ENCODE assay signal across 7 mouse cellular contexts in the genomic region with DNA sequence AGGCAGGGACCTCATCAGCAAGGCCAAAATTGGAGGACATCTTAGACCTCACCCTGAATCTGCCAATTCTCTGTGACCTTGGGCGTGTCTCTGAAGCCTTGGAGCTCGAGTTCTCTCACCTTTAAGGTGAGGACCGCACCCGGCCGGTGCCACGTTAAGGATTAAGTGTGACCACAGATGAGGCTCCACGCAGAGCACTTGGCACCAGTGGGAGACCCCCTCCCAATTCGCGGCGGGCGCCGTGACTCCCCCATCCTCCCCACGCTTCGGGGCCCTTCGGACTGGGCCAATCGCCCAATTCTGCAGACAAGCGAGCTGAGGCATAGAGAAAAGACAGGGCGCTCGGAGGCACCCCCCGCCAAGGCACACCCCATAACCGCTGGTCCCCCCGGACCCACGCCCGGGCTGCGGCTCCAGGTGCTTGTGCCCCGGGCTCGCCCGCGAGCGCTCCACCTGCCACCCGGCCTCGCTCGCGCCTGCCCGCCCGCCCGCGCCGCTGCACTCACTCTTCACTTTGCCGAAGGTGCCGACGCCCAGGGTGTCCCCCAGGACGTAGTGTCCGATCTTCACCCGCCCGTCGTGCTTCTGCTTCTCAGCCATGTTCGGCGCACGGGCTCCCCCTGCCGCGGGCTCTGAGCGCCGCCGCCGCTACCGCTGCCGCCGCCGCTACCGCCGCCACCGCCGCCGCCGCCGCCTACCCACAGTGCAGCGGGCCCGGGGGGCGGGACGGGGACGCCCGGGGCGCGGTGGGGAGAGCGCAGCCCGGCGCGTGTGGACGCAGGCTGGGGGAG. TPM values are rescaled to one million over a fixed set of nuclear protein-coding genes. Genes with fewer than 3 reads are reported as not detected.
DNase-seq lines count a peak whose midpoint lies in the region; ATAC-seq lines count a peak whose summit lies in the region.

A gene (minus strand): TSS at position 692 of the 791 bp plus-strand sequence.

- H3K9me3 ChIP-seq in forebrain, embryonic 11.5 days (ENCODE audit: control insufficient read depth, low read length) = no peaks in the 10 kb centered on the region
- H3K9me3 ChIP-seq in heart, embryonic 15.5 days (replicated peaks) = no peaks in the 10 kb centered on the region
- no peaks in the 10 kb centered on the region for H3K9me3 ChIP-seq in liver, embryonic 12.5 days (replicated peaks)

- WGBS in forebrain, embryonic 11.5 days = 1% methylated on average over 77 of the region's 80 CpGs
- WGBS in heart, embryonic 15.5 days = under 1% methylated on average over 80 of the region's 80 CpGs
- WGBS in liver, embryonic 12.5 days (ENCODE audit: insufficient replicate concordance) = 1% methylated on average over 69 of the region's 80 CpGs

- peak within 1 kb of the TSS; percentile 94 for H3K4me2 ChIP-seq in forebrain, embryonic 11.5 days (ENCODE audit: low read depth, low read length, severe bottlenecking)
- peak within 1 kb of the TSS; percentile 79 for H3K4me2 ChIP-seq in heart, embryonic 15.5 days
- H3K4me2 ChIP-seq in liver, embryonic 12.5 days = peak within 1 kb of the TSS; percentile 76

- H3K4me3 ChIP-seq in brown adipose tissue, adult 24 weeks (ENCODE audit: insufficient read depth, low read depth, low read length) = peak within 1 kb of the TSS; percentile 89
- peak within 1 kb of the TSS; percentile 64 for H3K4me3 ChIP-seq in forebrain, embryonic 11.5 days (ENCODE audit: low read depth, low read length)
- H3K4me3 ChIP-seq in heart, embryonic 15.5 days = peak within 1 kb of the TSS; percentile 64
- H3K4me3 ChIP-seq in liver, embryonic 12.5 days = peak within 1 kb of the TSS; percentile 58

- DNase-seq in forebrain, embryonic 11.5 days (ENCODE audit: low spot score) = peak; percentile 86
- DNase-seq in kidney, postnatal 14 days = peak; percentile 86
- peak; percentile 3 for DNase-seq in naive thymus-derived CD4-positive, alpha-beta T cell, adult 2 months (ENCODE audit: low read depth)
- DNase-seq in spleen, postnatal 4 days (ENCODE audit: low spot score in 2 of 2) = peak; percentile 22 to 71

- H3K9ac ChIP-seq in forebrain, embryonic 11.5 days (ENCODE audit: low read length) = peak within 1 kb of the TSS; percentile 78
- H3K9ac ChIP-seq in heart, embryonic 15.5 days = peak within 1 kb of the TSS; percentile 73
- peak within 1 kb of the TSS; percentile 22; the same call in 1 of the 2 replicates for H3K9ac ChIP-seq in liver, embryonic 12.5 days

- H3K27ac ChIP-seq in brown adipose tissue, adult 24 weeks (replicated peaks; ENCODE audit: low read depth, low read length) = peak within 1 kb of the TSS; percentile 24
- no peak within 1 kb of the TSS for H3K27ac ChIP-seq in forebrain, embryonic 11.5 days (ENCODE audit: low read depth, low read length)
- H3K27ac ChIP-seq in heart, embryonic 15.5 days = peak within 1 kb of the TSS; percentile 94
- H3K27ac ChIP-seq in liver, embryonic 12.5 days = no peak within 1 kb of the TSS

- no peaks in the 10 kb centered on the region for H3K36me3 ChIP-seq in forebrain, embryonic 11.5 days (ENCODE audit: control insufficient read depth, insufficient read depth, low read length)
- no peaks in the 10 kb centered on the region for H3K36me3 ChIP-seq in heart, embryonic 15.5 days
- no peaks in the 10 kb centered on the region for H3K36me3 ChIP-seq in liver, embryonic 12.5 days

- no peaks in the 10 kb centered on the region for H3K27me3 ChIP-seq in forebrain, embryonic 11.5 days (ENCODE audit: control insufficient read depth, insufficient read depth, low read length)
- no peaks in the 10 kb centered on the region for H3K27me3 ChIP-seq in heart, embryonic 15.5 days
- H3K27me3 ChIP-seq in liver, embryonic 12.5 days (replicated peaks) = peaks cover 53% of the 10 kb centered on the region

- peak; percentile 91 for ATAC-seq in forebrain, embryonic 11.5 days (replicated peaks; ENCODE audit: low FRiP score)
- peak; percentile 89 for ATAC-seq in heart, embryonic 15.5 days (replicated peaks; ENCODE audit: insufficient number of reproducible peaks, insufficient read depth, low FRiP score, low read depth)
- peak; percentile 65 for ATAC-seq in liver, embryonic 12.5 days

- no peaks in the 10 kb centered on the region for H3K4me1 ChIP-seq in brown adipose tissue, adult 24 weeks (ENCODE audit: control insufficient read depth, insufficient read depth, insufficient read length, low read length)
- peaks cover 5% of the 10 kb centered on the region; the same call in 1 of the 2 replicates for H3K4me1 ChIP-seq in forebrain, embryonic 11.5 days (replicated peaks; ENCODE audit: control insufficient read depth, insufficient read depth, low read length)
- peaks cover 18% of the 10 kb centered on the region for H3K4me1 ChIP-seq in heart, embryonic 15.5 days (replicated peaks)
- no peaks in the 10 kb centered on the region for H3K4me1 ChIP-seq in liver, embryonic 12.5 days

RNA-seq across cellular contexts. Expression of the gene that starts here (rescaled TPM):
- 10.3 and 11.7 TPM in 2 replicates for polyA plus RNA-seq in brown adipose tissue, adult 24 weeks (2012; ENCODE audit: insufficient read depth, insufficient read length, missing spikeins)
- 2.5 and 3.3 TPM in 2 replicates for polyA plus RNA-seq in forebrain, embryonic 11.5 days (2014; fragmentation: Nextera tagmentation; extraction: Ambion mirVana)
- 39.2 and 46.6 TPM in 2 replicates for polyA plus RNA-seq in heart, embryonic 15.5 days (2015; fragmentation: Nextera tagmentation; extraction: Ambion mirVana)
- 0.42 and 0.48 TPM in 2 replicates for polyA plus RNA-seq in liver, embryonic 12.5 days (2016; fragmentation: Nextera tagmentation; extraction: Ambion mirVana)

Comparison
In these comparisons a context has a peak if more than half of its experiments do, and no peak if none do; other contexts are left out.
1. Peak in ATAC-seq, H3K4me3 ChIP-seq, H3K9ac ChIP-seq and H3K4me2 ChIP-seq in liver, embryonic 12.5 days; RNA of the gene not detected or under 1 TPM.
2. H3K27ac ChIP-seq: peak in brown adipose tissue, adult 24 weeks (single experiment) and heart, embryonic 15.5 days (single experiment); none in forebrain, embryonic 11.5 days (single experiment) and liver, embryonic 12.5 days (single experiment).
3. DNase-seq: peak in every context shown above with its lines; median percentile 86 in forebrain, embryonic 11.5 days; 86 in kidney, postnatal 14 days; 46 in spleen, postnatal 4 days; 3 in naive thymus-derived CD4-positive, alpha-beta T cell, adult 2 months.
4. H3K9ac ChIP-seq: peak in every context shown above with its lines; median percentile 78 in forebrain, embryonic 11.5 days; 73 in heart, embryonic 15.5 days; 22 in liver, embryonic 12.5 days.
5. Peak in every context shown above with its lines, with median percentiles within 50 percentile points of each other: H3K4me3 ChIP-seq, ATAC-seq and H3K4me2 ChIP-seq.